Mouse (Mus musculus) neutrophil, adult 83 days (primary cell): ENCODE measurements around the gene Rasgrp4. TPM values are rescaled to one million over a fixed set of nuclear protein-coding genes. Genes with fewer than 3 reads are reported as not detected.

Experiments
- total RNA-seq, 2 experiments: library from RNA; stranded (reverse); gene quantifications; one replicate each; pipeline ENCODE4 v1.2.4; 2023

Gene Rasgrp4
- 100 to 1,000 TPM; 271 to 292 TPM for total RNA-seq

GRCm38 (mm10) chr7:29134693-29135386 lies at the start of gene Rasgrp4:
TSS of gene Rasgrp4 (plus strand) at chr7:29134851.

DNA sequence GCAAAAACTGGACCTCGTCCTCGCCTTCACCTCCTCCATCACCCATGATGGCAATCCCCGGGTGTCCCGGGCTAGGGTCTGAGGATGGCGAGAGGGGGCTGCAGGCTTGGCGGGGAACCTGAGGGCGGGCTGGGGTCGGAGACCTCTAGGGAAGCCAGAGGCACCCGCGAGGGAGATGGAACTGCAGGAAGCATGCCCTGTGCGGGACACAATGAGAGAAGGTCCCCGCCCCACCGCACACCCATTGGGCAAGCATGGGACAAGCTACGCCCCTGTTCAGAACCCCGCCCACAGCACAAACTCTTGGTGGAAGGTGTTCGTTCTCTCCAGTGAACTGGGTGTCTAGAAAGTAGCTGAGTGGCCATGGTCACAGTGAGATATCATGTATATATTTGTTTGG lies 9.7 kb upstream of the Rasgrp4 start, which contains the start of gene Ryr1:
Ryr1 (minus strand) TSS at position 210 of the 400 bp plus-strand sequence.

DNA sequence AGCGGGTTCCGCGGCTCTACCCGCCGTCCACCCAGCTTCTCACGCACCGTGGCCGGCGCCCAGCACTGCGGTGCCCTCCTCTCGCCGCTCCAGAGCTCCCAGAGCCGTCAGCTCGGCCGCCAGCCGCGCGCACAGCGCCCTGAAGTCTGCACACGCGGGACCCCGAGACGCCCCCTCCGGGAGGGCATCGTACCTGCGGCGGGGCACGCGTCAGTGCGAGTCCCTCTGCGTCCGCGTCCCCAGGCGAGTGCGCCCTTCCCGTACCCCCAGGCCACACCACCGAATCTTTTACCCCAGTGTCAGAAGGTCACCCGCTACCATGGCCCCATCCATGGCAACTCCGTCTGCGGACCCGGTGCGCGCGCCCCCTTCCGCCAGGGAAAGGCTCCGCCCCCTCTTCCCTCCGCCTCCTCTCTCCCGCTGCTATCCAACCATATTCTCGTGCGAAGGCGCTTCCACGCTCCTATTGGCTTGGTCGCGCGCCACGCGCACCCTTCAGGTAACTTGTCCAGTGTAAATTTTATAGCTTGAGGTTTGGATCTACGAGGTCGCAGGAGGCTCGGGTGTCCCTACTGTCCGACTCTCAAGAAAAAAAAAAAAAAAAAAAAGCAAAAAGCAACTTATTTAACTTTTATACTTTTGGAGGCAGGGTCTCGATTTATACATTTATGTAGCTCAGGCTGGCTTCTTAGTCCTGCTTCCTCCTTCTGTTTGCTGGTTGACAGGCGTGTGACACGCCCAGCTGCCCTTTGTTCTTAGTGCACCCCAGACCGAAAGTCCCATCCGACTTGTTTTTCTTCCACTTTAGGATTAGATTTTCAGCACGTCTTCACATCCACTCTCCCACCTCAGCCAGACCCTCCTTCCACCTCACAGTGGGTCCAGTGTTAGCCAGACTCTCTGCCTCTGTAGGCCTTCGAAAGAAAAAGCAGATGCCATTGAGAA lies 21.5 kb downstream of the Rasgrp4 start, which contains the start of gene Fam98c:
Fam98c (minus strand) TSS at position 397 of the 945 bp plus-strand sequence.

DNA sequence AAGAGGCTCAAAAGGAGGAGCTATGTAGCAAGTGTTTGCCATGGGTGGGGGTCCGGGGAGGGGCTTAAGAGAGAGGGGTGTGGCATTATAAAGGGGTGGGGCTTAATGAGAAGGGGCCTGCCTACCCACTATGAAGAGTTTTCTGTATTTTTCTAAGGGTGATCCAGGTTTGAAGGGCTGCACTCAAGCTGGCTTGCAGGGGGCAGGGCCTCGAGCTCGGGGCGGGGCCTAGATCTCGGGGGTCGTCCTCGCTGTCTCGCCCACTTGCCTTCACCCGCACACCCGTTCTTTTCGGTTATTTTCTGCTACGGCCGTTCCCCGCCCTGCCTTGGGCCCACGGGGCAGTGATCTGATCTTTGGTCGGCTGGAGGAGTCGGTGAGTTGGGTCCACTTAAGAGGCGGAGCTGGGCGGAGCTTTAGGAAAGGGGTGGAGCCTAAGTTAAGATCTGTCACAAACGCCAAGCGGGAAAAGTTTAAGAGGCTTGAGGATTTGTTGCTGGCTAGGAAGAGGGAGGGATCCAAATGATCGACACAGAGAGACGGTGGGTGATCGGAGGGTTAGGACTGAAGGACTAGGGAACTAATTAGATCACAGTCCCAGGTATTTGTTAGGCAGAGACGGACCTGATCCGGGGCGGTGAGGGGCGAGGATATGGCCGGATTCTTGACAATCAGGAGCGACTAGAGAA lies 35.6 kb downstream of the Rasgrp4 start, which contains the start of the genes Ggn and Spred3:
Ggn (plus strand) TSS at position 145 of the 689 bp plus-strand sequence.
Spred3 (minus strand) TSS at position 346 of the 689 bp plus-strand sequence.

GRCm38 (mm10) chr7:29180077-29180853 lies 45.6 kb downstream of the Rasgrp4 start, which contains the start of gene Psmd8:
TSS of gene Psmd8 (minus strand) at chr7:29180701.

Other genes with a start within 250 kb of the Rasgrp4 start
- 100 to 1,000 TPM; 132 to 140 TPM for gene Actn4, start 172.5 kb upstream of the Rasgrp4 start, total RNA-seq
- 100 to 1,000 TPM; 183 to 186 TPM for gene Eif3k, start 153.0 kb upstream of the Rasgrp4 start, total RNA-seq
- 10 to 100 TPM; 39.2 to 44.9 TPM for gene Map4k1, start 152.8 kb upstream of the Rasgrp4 start, total RNA-seq
- under 1 TPM; 0.18 to 0.20 TPM for gene Ryr1, start 9.7 kb upstream of the Rasgrp4 start, total RNA-seq
- gene Fam98c, start 21.4 kb downstream of the Rasgrp4 start, total RNA-seq: 10 to 100 TPM; 14.4 to 18.2 TPM
- under 1 TPM; 0.24 to 0.82 TPM for gene Ggn, start 35.4 kb downstream of the Rasgrp4 start, total RNA-seq
- gene Spred3, start 35.6 kb downstream of the Rasgrp4 start, total RNA-seq: 1 to 10 TPM; 2.4 to 3.0 TPM
- 100 to 1,000 TPM; 165 to 168 TPM for gene Psmd8, start 45.9 kb downstream of the Rasgrp4 start, total RNA-seq
- gene Catsperg1, start 79.2 kb downstream of the Rasgrp4 start, total RNA-seq: 1 to 10 TPM; 1.3 to 2.2 TPM
- gene Kcnk6, start 97.7 kb downstream of the Rasgrp4 start, total RNA-seq: 1 to 10 TPM; 6.3 to 8.5 TPM
- 10 to 100 TPM; 20.9 to 21.0 TPM for gene Yif1b, start 103.5 kb downstream of the Rasgrp4 start, total RNA-seq
- gene 2200002D01Rik, start 113.6 kb downstream of the Rasgrp4 start, total RNA-seq: under 1 TPM in 1 of 2 experiments, not detected in 1; 0.59 TPM
- gene Spint2, start 147.1 kb downstream of the Rasgrp4 start, total RNA-seq: 10 to 100 TPM; 22.0 to 24.0 TPM
- gene Ppp1r14a, start 154.5 kb downstream of the Rasgrp4 start, total RNA-seq: not detected
- not detected for gene Dpf1, start 169.1 kb downstream of the Rasgrp4 start, total RNA-seq